Mouse (Mus musculus) retina, embryonic 14.5 days (tissue): Measurements from ENCODE around the gene Terf2.

Source experiments
- DNase-seq: peaks from one replicate; pipeline ENCODE4 v3.0.0-alpha.2; 2015; ENCODE audit warnings: low spot score

Gene Terf2

DNA sequence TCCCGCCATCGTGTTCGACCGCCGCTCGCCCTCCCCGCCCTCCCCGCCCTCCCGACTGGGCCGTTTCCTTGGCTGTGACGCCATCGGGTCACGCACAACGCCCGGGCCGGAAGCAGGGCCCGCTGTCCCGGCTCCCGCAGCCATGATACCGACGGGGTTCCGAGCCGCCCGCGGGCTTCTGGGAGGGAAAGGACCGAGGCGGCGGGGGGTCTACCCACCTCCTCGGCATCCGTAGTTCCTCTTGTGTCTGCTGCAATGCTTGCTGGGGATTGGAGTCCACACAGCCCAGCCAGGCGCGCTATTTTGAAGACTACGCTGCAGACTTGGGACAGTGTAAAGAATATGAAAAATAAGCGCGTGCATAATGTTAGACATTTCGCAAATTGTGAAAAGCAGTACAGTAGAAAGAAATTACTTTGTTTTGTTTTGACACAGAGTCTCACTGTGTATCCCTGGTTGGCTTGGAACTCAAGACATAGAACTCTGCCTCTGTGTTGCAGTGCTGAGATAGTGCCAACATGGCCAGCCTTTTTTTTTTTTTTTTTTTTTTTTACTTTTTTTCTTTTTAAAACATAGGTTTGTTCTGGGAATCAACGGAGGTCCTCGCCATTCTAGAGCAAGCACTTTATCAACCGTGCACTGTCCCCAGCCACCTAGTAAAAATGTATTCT is at the start of gene Terf2:
TSS of gene Terf2 (minus strand) at position 182 of the 671 bp plus-strand sequence.
- DNase-seq: peak; percentile 98

DNA sequence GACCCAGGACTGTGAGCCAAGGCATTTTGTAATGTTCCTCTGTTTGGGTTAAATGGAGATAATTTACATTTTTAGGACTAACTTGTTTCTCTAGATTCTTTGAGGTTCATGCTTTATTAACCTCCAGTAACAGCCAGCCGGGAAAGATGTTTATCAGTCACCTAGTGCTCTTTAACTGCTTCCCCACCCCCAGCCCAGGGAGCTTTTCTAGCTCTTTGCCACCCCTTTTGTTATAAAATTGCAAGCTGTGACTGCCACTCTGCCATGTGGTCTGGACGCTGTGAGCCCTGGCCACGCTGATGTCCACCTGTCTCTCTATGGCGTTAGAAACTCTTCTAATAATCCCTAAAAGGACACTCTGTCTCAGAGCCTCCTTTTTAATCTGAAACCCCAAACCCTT is 47.2 kb upstream of the Terf2 start:
- DNase-seq: no peak

DNA sequence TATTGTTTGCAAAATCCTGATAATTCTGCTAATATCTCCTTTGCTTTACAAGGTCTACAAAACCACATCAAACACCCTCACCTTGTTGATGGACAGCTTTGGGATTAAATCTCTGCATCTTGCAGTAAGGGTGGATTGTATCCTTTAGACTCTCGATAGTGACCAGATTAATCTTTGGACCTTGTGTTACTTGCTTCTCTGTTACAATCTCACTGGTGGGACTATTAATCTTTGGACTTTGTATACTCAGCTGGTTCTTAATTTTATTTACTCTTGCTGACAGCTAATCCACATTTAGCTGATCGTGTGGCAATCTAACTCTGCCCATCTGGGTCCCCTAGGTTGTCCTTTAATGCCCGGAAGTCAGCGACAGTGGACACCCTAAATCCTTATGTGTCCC is 46.2 kb upstream of the Terf2 start:
- no peak for DNase-seq

DNA sequence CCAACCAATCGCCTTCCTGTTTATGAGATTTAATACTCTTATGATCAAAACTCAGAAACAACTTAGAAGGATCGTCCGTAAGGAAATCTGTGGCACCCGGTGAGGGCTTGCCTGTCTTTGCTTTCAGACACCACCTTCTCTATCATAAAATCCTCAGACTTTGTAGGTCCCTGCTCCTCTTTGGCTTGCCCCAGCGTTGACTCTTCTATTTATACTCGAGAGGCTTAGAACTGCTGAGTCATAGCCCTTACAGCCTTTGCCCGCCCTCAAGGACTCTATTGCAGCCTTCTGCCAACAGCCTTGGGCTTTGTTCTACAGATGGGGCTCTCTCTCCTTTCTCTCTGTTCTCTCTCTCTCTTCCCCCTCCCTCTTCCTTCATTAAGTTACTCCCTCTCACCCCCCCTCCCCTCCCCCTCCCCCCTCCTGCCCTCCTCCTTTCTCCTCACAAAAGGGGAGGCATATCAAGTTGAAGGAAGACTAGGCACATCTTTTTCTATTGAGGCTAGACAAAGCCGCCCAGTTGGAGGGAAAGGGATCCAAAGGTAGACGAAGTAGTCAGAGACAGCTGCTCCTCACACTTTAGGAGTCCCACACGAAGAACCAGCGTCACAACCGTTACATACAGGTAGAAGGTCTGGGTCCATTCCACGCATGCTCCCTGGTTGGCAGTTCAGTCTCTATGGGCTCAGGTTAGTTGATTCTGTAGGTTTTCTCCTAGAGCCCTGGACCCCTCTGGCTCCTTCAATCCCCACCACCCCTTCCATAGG is 43.5 kb upstream of the Terf2 start:
- DNase-seq: no peak

DNA sequence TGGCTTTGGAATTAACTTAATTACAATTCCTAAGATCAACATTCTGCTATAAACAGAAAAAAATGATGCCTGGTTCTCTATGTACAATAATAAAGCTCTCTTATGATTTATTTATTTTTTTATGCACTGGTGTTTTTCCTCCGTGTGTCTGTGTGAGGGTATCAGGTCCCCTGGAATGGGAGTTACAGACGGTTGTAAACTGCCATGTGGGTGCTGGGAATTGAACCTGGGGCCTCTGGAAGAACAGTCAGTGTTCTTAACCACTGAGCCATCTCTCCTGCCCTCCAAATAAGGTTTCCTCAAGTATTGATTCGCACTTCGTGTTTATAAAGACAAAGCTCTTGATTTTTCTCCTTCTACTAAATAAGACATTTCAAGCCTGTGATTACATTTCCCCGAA is 42.0 kb upstream of the Terf2 start:
- DNase-seq: no peak

DNA sequence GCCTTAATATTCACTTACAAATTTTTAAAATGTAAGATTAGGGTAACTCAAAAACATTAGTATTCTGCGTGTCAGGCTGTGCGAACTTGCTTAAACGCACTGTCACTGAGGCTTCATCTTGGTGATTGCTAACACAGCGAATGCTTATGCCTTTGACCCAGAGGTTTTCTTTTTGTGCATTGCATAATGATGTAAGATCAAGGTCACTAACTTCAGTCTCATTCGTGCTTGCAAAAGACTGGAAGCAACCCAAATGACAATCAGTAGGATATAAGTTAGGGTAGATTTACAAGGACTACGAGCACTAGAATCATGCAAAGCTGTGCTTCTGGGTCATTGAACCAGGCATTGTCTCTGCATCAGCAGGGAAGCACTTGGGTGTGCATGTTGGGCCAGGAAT is 41.2 kb upstream of the Terf2 start:
- DNase-seq: no peak

DNA sequence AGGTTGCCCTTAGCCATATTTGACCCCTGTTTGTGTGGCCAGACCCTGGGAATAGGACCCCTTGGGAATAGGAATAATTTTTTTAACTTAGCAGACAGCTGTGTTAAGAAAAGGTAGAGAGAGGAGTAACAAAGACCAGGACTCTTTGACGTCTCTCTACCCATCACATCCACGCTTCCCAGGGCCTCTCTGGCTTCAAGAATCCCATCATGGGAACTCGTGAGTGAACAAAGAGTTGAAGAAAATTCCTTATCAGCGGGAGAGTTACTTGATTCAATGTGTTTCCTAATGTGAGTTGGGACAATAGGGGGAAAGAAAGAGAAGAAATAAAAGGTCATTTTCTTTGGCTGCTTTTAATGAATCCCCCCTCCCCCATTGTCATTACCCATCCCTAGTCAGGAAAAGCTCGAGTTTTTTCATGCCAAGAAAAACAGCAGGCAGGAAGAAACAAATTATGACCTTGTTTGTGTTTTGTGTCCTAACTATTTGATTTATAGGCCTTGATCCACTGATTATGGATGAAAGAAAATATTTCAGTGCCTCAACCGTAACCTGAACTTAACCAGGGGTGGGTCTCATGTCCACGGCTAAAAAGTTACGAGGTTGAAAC is 39.8 kb upstream of the Terf2 start:
- DNase-seq: peak; percentile 38

DNA sequence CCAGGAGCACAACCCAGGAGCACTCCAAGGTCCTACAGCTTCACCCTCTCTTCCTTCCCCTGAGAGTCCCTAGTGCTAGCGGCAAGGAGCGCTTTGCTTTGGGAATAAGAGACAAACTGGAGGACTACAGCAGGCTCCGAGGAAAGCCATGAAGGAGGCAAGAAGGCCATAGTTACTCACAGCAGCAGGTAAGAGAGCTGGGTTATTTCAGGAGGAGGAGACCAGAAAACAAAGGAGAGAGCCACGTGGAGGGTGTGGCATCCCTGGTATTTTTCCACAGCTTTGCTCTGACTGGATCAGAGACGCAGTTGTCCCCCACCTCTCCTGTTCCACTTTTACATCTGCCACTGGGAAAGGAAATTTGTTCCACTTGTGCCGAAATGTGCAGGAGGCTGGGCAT is 37.5 kb upstream of the Terf2 start:
- DNase-seq: no peak

DNA sequence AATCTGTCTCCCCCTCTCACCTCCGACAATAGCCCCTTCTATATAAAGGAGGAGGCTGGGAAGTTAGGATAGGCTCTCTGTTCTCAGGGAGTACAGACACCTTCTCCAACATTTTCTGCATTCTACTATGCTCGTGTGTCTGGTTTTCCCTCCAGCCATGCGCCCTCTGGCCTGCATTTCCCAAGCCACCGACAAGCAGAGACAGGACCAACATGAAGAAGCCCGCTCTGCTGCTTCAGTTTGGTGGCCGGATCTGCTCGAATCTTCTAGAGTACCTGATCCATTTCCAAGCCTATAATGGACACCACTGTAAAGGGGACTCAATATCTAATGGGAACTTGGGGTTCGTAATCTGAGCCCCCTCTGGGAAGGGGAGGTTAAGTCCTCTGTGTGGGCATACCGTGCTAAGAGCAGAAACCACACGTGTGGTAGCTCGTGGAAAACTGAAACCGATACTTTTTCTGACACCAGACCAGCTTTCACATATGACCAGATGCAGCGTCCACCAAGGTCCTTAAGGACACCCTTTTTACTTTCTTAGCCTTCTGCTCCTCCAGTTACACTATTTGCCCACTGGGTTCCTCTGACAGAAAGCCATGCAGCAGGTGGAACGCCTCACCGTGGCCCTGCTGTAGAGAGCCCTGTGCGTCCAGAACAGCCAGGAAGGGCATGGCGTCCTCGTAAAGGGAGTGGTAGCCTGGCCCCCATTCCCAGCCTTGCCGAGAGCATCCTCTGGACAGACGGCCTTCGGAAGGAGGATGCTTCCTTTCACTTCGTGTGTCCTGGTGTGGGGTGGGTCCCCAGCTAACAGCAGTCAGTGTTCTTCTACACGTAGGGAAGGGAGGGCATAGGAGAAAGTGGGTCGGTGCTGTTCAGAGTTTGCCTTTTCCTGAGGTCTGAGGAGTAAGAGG is 36.5 kb upstream of the Terf2 start:
- no peak for DNase-seq

DNA sequence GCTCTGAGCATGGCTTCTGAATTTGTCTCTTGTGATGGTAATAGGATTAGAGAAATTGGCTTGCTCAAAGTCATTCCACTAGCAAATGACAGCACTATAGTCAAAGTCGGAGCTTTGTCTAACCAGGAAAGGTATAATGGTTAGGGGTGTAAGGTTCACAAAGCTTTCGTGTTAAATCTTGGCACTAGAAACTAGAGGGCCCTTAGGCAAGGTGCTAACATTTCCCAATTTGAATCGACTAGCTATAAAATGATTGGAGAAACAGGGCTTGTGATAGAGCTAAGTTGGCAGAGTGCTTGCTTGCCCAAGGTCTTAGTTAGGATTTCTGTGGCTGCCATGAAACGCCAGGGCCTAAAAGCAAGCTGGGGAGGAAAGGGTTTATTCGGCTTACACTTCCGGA is 33.7 kb upstream of the Terf2 start:
- no peak for DNase-seq

DNA sequence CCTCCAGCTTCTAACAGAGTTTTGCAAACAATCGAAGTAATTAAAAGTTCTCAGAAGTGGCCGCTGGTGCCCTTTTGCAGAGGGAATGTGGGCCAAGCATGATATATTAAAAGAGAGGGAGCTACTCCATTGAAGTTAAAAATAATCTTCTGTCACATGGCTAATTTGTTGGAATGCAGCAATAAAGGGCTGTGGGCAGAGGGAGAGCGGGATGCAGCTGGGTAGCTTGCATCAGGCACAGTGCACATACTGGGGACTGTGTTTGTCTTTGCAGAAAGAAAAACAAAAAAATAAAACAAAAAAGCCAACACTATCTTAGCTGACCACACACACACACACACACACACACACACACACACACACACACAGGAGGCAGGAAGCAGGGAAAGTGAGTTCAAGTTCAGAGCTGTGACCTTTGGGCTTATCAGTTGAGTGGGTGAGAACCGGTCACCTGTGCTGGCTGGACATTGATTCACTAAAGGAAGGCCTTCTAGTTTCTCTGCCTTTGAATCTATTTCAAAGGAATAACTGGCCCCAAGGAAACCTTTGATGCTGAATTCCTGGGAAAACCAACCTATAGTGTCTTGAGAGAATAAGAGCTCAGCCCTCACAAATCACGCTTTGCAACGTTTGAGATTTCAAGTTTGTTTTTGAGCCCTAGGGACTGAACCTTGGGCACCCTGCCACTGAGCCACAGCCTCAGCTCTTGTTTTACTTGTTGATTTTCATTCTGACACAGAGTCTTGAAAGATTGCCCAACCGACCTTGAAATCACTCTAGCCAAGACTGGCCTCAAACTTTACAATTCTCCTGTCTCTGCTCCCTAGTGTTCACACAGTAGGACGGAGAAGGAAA is 33.1 kb upstream of the Terf2 start:
- no peak for DNase-seq

DNA sequence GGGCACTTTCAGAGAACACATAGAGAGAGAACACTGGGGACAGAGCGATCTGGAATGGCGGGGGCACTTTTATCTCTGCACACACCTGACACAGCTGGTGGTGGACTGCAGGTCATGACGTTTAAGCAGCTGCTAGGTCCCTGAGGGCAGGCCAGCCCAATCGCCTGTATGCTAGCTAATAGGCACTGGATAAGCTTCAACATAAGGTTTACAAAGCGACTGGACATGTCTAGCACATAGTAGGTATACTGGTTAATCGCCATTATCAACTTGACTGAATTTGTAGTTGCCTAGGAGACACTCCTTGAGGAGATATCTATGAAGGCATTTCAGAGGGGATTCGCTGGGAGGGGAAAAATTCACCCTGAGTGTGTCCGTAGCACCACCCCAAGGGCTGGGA is 28.0 kb upstream of the Terf2 start:
- DNase-seq: no peak

DNA sequence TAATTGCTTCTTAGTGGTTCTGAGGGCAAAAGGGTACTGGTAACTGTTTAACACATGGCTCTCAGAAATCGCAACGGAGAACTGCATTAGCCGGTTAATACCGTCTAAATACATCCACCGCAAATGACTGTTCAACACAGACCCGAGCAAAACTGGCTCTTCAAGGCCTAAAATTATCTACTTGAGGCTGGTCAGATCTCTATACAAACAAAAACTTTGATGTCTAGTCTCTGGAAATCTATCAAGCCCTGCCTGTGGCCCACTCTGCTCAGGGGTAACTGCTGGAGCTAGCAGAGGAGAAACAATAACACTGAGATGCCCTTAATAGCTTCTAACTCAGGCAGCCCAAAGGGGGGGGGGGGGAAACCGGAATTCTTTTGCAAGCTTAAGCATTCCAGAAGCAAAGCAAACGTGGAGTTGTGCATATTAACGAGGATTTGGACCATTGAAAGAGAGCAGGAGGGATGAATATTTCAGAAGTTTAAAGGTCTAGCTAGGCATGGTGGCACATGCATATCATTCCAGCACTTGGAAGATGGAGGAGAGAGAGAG is 26.8 kb upstream of the Terf2 start:
- no peak for DNase-seq

DNA sequence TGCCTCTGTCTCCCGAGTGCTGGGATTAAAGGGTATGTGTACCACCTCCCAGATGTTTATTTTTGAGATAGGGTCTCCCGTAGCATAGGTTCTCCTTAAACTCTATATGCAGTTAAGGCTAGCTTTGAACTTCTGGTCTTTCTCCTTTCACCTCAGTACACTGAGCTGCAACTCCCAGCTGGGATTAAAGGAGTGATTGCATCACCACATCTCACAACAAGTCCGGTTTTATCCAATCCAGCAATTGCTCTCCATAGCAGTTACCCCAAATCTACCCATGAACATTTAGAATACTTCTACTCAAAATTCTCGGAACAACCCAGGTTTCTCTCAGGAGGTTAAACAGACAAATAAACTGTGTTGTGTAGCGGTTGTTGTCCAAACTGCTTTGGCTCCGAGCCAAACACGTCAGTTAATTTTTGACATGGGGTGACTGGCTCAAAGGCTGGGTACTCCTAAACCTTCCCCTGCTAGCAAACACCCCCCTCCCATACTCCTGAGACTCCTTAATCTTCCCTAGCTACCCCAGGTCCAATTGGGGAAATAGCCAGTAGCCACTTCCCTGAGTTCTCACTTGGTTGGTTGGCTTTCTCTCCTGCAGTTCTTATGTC is 25.4 kb upstream of the Terf2 start:
- DNase-seq: no peak

DNA sequence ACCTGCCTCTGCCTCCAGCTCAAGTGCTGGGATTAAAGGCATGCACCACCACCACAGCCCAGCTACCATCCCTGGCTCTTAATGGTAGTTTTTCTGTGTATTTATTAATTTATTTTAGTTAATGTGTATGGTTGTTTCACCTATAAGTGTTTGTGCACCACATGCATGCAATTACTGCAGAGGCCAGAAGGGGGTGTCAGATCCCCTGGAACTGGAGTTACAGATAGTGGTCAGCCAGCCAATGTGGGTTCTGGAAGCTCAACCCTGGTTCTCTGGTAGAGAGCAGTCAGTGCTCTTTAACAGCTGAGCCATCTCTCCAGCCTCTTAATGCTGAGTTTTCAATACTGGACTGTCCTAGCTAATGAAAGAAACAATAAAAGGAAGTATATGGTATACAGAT is 24.5 kb upstream of the Terf2 start:
- no peak for DNase-seq

DNA sequence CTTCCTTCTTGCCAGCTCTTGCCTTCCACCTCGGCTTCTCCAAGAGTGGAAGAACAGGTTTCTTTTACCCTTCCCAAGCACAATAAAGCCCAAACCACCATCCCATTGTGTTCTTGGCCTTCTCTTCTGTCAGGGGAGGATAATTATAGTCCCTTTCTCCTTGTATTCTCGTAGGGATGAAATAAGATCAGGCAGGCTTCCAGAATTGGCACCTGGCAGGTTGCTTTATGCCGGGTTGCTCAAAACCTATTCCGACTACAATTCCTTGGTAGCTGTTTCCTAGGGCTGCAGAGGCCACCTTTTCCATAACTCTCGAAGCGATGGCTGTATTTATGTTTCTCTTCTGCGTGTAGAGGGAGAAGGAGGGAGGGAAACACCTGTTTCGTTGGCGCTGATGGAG is 23.1 kb upstream of the Terf2 start:
- no peak for DNase-seq

DNA sequence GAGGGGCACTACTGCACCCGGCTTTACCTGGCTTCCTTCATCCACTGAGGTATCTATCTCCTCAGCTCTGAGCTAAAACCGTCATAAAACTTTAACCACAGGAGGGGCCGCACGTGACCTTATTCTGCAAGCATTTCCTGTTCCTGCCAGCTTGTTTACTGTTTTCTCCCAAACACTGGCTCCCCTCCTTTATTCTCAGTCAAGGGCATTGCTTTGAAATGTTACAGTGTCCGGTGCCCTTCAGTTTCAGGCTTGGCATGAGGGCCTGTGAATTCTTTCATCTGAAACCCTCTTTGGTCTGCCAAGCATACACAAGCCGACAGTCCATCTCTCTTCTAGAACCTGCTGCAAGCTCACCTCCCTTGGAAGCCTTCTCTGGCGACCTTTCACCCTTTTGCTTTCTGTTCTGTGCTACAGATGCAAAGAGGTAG is 22.5 kb upstream of the Terf2 start:
- no peak for DNase-seq

DNA sequence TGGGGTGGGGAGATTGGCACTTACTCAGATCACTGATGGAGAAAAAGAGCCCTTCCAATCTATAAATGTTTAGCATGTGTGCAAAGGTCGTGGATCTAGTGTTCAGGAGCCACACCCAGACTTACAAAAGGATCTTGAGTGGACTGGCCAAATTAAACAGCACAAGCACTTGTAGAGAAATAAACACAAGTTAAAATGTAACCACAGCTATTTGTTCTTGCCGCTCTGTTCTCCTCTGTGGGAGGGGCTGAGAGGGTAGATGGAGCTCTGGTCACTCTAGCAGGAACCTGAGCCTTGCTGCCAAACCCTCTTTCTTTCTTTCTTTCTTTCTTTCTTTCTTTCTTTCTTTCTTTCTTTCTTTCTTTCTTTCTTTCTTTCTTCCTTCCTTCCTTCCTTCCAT is 20.7 kb upstream of the Terf2 start:
- DNase-seq: no peak

DNA sequence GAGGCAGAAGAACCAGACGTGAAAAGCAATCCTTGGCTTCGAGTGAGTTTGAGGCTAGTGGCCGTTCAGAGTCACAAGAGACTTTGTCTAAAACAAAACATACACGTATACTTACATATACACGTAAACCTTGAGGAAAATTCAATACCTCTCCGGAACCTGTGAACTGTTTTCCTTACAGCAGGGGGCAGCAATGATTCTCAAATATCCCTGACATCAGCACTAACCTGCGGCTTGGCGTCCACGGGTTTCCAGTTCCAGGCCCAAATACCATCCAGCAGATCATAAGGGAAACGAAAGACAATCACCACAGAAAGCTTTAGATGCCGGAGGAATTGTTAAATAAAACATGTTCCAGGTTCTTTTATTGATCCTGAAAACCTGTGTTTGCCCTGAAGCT is 19.7 kb upstream of the Terf2 start:
- peak; percentile 86 for DNase-seq

DNA sequence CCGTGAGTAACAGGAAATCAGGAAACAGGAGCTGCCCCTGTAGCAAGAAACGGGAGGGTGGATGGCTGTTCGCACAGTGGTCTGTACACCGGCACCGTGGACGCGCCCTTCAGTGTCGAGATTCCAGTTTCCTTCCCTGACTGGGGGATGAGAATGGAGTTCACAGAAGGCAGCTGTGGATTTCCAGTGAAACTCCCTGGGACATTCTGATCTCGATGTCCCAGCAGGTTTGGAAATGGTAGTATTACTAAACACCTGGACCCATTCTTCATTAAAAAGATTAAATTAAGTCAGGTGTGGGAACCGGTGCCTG is 18.6 kb upstream of the Terf2 start:
- DNase-seq: no peak
